Mouse (Mus musculus) induced T-regulatory cell, adult 2 months (primary cell): ENCODE measurements at regions not wholly inside any gene's neighbourhood (a gene's known extent, or its start where the extent isn't known, plus 50 kb on each side); places are given as distances from the start of the nearest gene placed in this dataset.
"Not testable (repeated sequence)": the region's sequence is repeated elsewhere in the genome, so short reads cannot be mapped to it uniquely, and the experiment has no call there.

Experiments
- DNase-seq: peaks from one replicate; pipeline ENCODE4 v3.0.0-alpha.2; 2012; ENCODE audit warnings: low read depth

GRCm38 (mm10) chr1:88752332-88752731, 50.3 kb upstream of the Arl4c start:
- DNase-seq: no peak

GRCm38 (mm10) chr1:88756658-88757057, 54.6 kb upstream of the Arl4c start:
- DNase-seq: peak; percentile 32

GRCm38 (mm10) chr1:88757162-88757561, 55.1 kb upstream of the Arl4c start:
- DNase-seq: no peak

DNA sequence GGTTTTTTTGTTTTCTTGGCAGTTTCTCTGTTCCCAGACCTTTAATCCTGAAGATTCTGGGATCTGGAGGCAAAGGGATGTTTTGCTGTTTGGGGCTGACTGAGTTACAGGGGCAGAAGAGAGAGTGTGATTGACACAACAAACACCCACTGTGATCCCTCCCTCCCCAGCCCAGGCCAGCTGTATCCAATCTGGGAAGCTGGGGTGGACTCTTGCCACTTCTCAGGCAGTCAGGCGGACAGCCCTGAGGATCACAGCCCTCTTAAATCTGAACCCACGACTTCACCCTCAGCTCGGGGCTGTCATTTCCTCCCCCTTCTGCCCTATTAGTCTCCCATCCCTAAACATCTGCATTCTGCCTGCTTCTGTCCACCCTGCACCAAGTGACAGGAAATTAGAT, 55.7 kb upstream of the Arl4c start:
- DNase-seq: no peak

DNA sequence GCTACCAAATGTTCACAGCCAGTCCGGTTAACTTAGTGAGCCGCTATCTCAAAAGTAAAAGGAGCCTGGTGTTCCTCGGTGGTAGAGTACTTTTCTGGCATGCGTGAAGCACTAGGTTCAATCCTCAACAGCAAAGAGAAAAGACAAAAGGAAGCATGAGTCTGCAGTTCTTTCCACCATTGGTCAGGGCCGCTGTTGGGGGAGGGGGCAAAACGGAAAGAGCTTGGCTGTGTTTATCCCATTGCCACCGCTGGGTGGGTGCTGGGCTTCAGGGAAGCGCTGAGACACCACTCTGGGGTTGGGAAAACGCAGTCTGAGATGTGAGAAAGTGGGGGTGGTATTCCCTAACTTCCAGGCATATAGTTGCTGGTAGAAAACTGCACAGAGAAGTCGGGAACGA, 58.6 kb upstream of the Arl4c start:
- DNase-seq: no peak

GRCm38 (mm10) chr1:88761121-88761520, 59.1 kb upstream of the Arl4c start:
- no peak for DNase-seq

DNA sequence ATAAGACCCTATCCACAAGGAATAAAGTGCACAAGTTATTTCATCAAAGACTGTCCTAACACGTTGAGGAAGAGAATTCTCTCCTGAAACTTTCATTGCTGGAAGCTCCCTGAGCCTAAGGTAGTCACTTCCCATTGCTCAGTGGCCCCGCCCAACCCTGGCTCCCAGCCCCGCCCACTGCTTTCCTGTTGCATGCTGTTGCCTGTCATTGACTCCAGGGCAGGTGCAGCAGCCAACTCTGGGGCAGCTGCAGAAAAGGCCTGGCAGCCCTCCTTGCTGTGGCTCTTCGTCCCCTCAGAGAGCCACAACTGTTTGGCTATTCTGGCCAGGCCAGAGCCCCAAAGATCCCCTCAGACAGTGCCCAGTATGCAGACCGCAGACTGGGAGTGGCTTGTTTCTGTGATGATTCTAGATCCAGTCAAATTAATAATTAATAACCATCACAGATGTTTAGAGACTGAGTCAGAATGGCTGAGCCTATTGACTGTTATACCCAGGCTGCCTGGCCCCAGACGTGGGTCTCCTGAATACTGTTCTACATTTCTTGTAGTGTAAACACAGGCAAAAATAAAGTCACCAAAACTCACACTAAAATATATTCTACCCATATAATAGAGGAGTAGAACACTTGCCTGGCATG, 61.8 kb upstream of the Arl4c start:
- DNase-seq: no peak

DNA sequence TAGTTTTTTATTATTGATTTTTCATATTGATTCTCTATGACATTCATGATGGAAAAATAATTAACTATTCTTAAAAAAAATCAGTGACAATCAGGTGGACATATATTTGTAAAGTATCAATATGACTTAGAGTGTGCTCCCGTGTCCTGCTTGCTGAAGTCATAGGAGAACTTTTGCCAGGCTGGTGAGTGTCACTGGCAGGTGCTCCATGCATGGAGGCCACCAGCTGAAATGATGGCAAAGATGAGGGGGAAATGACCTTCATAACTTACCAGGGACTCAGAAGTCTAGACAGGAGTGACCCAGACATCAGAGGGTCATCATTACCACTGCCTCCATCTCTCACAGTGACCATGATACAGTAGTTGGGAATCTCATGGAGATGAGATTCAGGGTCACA, 62.5 kb upstream of the Arl4c start:
- DNase-seq: no peak

DNA sequence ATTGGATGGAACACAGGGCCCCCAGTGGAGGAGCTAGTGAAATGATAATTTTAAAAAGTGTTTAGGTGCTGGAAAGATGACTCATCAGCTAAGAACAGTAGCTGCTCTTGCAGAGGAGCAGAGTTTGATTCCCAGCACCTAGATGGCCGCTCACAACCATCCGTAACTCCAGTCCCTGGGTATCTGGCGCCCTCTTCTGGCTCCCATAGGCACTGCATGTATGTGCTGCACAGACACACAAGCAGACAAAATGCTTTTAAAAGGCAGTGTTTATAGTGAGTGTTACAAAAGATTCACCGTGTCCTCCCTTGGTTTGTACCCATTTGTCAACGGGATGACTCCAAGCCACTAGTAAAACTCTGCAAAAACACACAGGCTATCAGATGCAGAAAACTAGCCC, 75.0 kb upstream of the Arl4c start:
- peak; percentile 8 for DNase-seq

- DNase-seq: no peak
These were observed 78.2 kb upstream of the Arl4c start for GRCm38 (mm10) chr1:88780262-88780661.

DNA sequence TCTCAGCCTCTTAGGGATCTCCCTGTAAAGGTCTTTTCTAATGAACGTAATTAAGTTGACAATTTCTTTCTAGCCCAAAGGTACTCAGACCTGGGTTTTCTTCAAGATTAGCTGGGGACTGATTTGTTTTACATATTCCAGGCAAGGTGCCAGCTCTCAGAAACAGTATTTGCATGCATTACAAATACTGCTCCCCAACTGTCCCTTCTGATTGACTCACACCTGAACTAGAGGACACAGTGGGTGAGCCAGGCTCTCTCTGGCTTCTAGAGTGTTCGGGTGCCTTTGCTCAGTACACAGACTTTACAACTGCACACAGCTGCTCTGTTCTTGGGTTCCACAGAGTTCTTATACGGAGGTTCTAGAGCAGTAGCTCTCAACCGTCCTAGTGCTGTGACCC, 81.1 kb upstream of the Arl4c start:
- DNase-seq: no peak

- no peak for DNase-seq
These were observed 83.0 kb upstream of the Arl4c start for GRCm38 (mm10) chr1:88784866-88785620.

DNA sequence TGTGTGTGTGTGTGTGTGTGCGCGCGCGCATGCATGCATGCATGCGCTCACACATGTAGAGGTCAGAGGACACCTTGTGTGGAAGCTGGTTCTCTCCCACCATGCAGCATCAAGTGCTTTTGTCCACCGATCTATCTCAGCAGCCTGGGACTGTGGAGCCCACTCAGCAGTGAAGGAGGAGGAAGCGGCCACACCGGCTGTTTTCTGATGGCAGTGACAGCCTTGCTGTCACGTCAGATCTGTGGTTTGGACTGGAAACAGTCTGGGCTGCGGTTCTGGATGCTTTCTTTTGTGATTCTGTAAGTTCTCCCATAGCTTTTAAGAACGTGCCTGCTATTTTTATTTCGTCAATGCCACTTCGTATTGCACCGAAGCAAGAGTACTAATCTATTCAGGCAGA, 84.0 kb upstream of the Arl4c start:
- no peak for DNase-seq

- DNase-seq: no peak
These were observed 88.7 kb upstream of the Arl4c start for GRCm38 (mm10) chr1:88790674-88791073.

- DNase-seq: no peak
These were observed 92.9 kb upstream of the Arl4c start for GRCm38 (mm10) chr1:88794926-88795325.

DNA sequence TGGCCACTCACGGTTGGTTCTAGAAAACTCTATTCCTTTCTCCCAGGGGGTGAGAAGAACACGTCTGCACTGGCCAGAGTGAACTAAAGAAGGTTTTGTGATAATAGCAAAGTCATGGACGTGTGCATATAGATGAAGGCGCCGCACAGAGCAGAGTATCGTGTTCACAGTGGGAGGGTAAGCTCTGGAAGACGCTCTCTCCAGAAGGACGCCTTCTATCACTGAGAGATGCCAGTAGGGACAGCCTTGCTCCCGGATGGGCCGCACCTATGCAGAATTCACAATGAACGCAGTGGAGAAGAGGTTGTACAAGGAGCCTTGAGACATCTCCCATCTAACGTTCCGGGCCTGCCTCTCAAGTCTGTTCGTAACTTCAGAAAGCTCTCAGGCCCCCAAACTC, 96.5 kb upstream of the Arl4c start:
- DNase-seq: no peak

DNA sequence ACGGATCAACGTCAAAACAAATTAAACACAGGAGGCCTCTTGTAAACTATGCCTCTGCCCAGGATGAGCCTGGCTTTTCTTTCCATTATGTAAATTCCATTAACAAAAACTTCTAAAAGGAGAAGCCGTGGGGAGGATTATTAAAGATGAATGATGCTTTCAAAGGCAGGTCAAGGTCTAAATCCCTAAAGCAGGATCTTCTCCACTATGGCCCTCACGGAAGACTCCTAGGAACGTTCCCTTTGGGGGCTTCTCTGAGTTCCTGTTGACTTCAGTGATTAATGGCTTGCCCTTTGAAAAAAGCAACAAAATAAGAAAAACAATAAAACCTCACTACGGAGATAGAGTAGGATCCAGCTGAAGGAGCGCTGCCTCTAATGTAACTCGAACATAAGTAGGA, 96.9 kb upstream of the Arl4c start:
- DNase-seq: no peak

DNA sequence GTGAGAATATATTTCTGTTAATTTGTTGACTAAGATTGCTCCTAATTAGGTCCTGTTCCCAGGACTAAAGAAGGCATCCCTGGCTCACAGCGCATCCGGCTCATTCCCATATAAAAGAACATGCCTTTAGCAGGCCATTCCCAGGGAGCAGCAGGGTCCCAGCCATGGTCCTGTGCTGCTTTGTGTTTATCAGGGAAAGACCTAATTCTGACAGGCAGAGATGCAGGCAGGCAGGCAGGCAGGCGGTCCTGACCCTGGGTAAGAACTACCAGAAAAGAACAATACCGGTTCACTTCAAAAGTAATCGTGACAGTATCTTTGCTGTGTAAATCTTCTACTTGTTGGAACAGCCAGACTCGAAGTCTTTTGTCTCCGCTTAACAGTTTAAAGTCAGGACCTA, 97.3 kb upstream of the Arl4c start:
- no peak for DNase-seq

DNA sequence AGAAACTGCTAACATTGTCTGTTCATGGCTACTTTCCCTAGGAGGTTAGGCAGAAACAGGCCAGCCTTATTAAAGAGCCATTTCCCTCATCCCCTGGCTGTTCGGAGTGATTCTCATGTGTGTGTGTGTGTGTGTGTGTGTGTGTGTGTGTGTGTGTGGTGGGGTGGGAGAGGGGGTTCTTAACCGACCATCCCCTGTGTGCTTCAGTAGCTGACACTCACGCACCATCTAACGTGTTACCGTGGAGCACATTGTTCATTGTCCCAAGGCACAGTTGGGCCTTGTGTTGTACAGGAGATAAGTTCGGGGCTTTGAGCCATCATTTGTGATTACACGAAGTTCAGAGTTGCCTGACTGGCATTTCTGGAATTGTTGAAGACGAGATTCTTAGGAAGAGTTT, 97.8 kb upstream of the Arl4c start:
- DNase-seq: no peak

GRCm38 (mm10) chr1:88800411-88800810, 98.4 kb upstream of the Arl4c start:
- no peak for DNase-seq

DNA sequence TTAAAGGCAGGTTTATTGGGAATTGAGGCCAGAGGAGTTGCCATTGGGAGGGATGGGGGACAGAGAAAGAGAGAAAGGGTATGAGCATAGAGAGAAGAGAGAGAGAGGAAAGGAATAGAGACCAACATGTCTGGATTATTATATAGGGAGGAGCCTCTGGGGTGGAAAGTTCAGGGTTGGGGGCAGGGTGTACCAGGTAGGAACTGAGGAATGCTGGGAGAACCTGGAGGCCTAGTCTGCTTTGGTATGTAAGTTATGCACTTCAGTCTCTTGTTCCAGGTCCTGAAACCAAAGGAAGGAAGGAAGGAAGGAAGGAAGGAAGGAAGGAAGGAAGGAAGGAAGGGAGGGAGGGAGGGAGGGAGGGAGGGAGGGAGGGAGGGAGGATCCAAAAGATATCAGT, 99.1 kb upstream of the Arl4c start:
- not testable (repeated sequence) for DNase-seq

GRCm38 (mm10) chr1:88806960-88807359, 104.9 kb upstream of the Arl4c start:
- peak; percentile 16 for DNase-seq

DNA sequence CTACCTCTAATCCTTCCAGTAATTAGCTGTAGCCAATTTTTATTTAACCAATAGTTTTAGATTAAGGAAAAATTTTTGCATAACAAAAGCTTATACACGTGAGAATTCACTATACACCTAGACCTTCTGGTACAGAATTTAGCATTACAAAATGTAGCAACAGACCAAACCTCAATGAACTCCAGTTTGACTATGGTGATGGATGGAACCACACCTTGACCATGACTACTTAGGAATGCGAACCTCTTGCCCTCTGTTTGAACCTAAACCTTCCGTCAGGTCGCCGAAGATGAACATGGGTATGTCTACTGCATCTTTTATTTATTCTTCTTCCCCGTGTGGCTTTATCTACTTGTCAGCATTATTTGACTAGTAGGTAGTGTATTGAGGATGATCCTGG, 105.9 kb upstream of the Arl4c start:
- no peak for DNase-seq

- no peak for DNase-seq
These were observed 106.5 kb upstream of the Arl4c start for GRCm38 (mm10) chr1:88808508-88808907.
